Mouse (Mus musculus): ENCODE data around the gene Epb41l5. TPM values are rescaled to one million over a fixed set of nuclear protein-coding genes. Genes with fewer than 3 reads are reported as not detected.
A peak's percentile ranks its signal among the peaks of the same experiment; 100 is the strongest.

Gene Epb41l5
- polyA plus RNA-seq, 1 experiment from 2014 or later, result 12.4 TPM

GRCm38 (mm10) chr1:119532165-119532564 lies 116.6 kb downstream of the Epb41l5 start:
- no peak overlapping the region for H3K4me3 ChIP-seq (replicated peaks)
- H3K4me1 ChIP-seq (replicated peaks), result no peaks in the 10 kb centered on the region
- H3K36me3 ChIP-seq, result peaks cover 27% of the 10 kb centered on the region
- no peak overlapping the region for H3K27ac ChIP-seq
- H3K9ac ChIP-seq (replicated peaks), result no peak overlapping the region
- H3K27me3 ChIP-seq, result no peaks in the 10 kb centered on the region
- H3K4me2 ChIP-seq, result no peak overlapping the region
- peaks cover 15% of the 10 kb centered on the region; the same call in 1 of the 2 replicates for H3K9me3 ChIP-seq
- peak; percentile 75 for ATAC-seq (ENCODE audit: insufficient number of reproducible peaks, insufficient read depth, low FRiP score, low TSS enrichment, low read depth)
- WGBS, result 92% methylated on average over 6 of the region's 6 CpGs

DNA sequence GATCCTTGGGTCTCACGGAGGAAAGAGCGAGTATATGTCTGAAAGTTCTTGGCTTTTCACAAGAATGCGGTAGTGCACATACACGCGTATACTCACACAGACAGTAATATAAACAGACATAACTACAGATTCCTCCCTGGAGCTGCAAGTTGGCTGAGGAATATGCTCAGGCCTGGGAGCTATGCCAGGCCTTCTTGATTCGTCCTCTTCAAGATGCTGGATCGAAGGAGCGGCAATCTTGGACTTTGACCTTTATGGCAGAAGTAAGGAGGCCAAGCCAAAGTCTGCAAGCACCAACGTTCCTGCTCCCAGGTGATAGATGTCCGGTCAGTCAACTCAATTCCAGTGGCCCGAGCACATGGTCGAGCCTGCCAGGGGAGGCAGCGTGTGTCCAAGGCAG lies 117.9 kb downstream of the Epb41l5 start:
- no peak for ATAC-seq (ENCODE audit: insufficient number of reproducible peaks, insufficient read depth, low FRiP score, low TSS enrichment, low read depth)
- peaks cover 32% of the 10 kb centered on the region for H3K36me3 ChIP-seq
- 93% methylated on average over 13 of the region's 13 CpGs for WGBS
- no peak overlapping the region for H3K4me3 ChIP-seq (replicated peaks)
- no peak overlapping the region for H3K27ac ChIP-seq
- no peaks in the 10 kb centered on the region for H3K27me3 ChIP-seq
- H3K9ac ChIP-seq (replicated peaks), result no peak overlapping the region
- H3K4me1 ChIP-seq (replicated peaks), result peaks cover 9% of the 10 kb centered on the region
- H3K9me3 ChIP-seq, result peaks cover 22% of the 10 kb centered on the region; the same call in 1 of the 2 replicates
- no peak overlapping the region for H3K4me2 ChIP-seq

- peak within 1 kb of the TSS; percentile 77 for H3K9ac ChIP-seq (replicated peaks)
- peak; percentile 95 for ATAC-seq (ENCODE audit: insufficient number of reproducible peaks, insufficient read depth, low FRiP score, low TSS enrichment, low read depth)
- H3K27ac ChIP-seq, result peak within 1 kb of the TSS; percentile 81
Observed at GRCm38 (mm10) chr1:119525689-119526591, 122.9 kb downstream of the Epb41l5 start, which contains the start of gene Tmem185b. Gene Tmem185b (plus strand): TSS chr1:119526160.

GRCm38 (mm10) chr1:119525004-119525444 lies 123.8 kb downstream of the Epb41l5 start:
- peaks cover 22% of the 10 kb centered on the region; the same call in 1 of the 2 replicates for H3K9me3 ChIP-seq
- H3K27me3 ChIP-seq, result no peaks in the 10 kb centered on the region
- peaks cover 32% of the 10 kb centered on the region for H3K36me3 ChIP-seq
- H3K4me1 ChIP-seq (replicated peaks), result peaks cover 20% of the 10 kb centered on the region
- WGBS, result 27% methylated on average over 5 of the region's 5 CpGs
- ATAC-seq (ENCODE audit: insufficient number of reproducible peaks, insufficient read depth, low FRiP score, low TSS enrichment, low read depth), result no peak
- peak overlapping the region; percentile 54; the same call in 1 of the 2 replicates for H3K27ac ChIP-seq
- peak overlapping the region; percentile 60 for H3K4me3 ChIP-seq (replicated peaks)
- peak overlapping the region; percentile 87 for H3K4me2 ChIP-seq
- peak overlapping the region; percentile 77 for H3K9ac ChIP-seq (replicated peaks)

More at GRCm38 (mm10) chr1:119525689-119526591, 122.9 kb downstream of the Epb41l5 start, which contains the start of gene Tmem185b:
- H3K4me3 ChIP-seq (replicated peaks), result peak within 1 kb of the TSS; percentile 60
- peaks cover 20% of the 10 kb centered on the region for H3K4me1 ChIP-seq (replicated peaks)
- H3K9me3 ChIP-seq, result peaks cover 22% of the 10 kb centered on the region; the same call in 1 of the 2 replicates
- no peaks in the 10 kb centered on the region for H3K27me3 ChIP-seq
- peak within 1 kb of the TSS; percentile 87 for H3K4me2 ChIP-seq
- 1% methylated on average over 78 of the region's 82 CpGs for WGBS
- peaks cover 32% of the 10 kb centered on the region for H3K36me3 ChIP-seq

DNA sequence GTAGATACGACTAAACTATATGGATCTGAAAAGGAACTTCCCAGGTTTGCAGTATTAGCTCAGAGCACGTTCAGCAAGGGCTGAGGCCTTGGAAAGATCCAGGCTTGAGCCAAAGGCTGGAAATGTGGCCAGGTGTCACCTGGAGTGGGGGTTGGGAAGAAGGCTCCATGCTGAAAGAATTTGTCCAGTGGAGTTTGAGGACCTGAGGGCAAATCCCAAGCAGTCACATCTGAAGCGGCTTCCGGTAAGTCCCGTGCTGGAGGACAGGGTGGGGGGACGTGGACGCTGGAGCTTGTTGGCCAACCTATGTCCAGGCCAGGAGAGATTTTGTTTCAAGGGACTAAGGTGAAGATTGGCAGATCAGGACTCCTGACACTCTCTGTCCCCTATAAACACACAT lies 125.0 kb downstream of the Epb41l5 start:
- Histone ChIP-seq H3K4me1 (replicated peaks) (peaks cover 20% of the 10 kb centered on the region), H3K27me3 (no peaks in the 10 kb centered on the region), H3K4me2 (no peak overlapping the region), H3K9me3 (peaks cover 18% of the 10 kb centered on the region; the same call in 1 of the 2 replicates), H3K36me3 (peaks cover 22% of the 10 kb centered on the region), H3K27ac (no peak overlapping the region), H3K4me3 (replicated peaks) (no peak overlapping the region), H3K9ac (replicated peaks) (no peak overlapping the region)
- no peak for ATAC-seq (ENCODE audit: insufficient number of reproducible peaks, insufficient read depth, low FRiP score, low TSS enrichment, low read depth)
- WGBS, result 88% methylated on average over 7 of the region's 7 CpGs

DNA sequence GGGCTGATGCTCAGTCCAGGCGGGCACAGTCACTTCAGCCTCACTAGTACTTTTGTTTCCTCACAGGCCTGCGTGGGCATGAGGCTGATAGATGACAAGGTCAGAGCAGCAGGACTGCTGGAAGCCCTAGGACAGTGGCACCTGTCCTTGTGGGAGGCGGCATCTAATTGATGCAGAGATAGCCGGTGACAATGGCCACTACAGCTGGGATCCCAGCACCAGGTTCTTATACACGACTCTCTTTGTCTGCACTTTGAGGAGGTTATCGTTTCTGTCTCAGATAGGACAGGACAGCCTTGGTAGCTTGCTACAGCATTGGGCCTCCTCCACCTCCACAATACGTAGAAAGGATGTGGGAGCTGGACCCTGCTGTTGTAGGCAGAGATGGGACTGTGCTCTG lies 125.4 kb downstream of the Epb41l5 start:
- Histone ChIP-seq H3K36me3 (peaks cover 17% of the 10 kb centered on the region), H3K4me2 (no peak overlapping the region), H3K9ac (replicated peaks) (no peak overlapping the region), H3K4me1 (replicated peaks) (peaks cover 20% of the 10 kb centered on the region), H3K9me3 (peaks cover 15% of the 10 kb centered on the region; the same call in 1 of the 2 replicates), H3K27ac (no peak overlapping the region), H3K27me3 (no peaks in the 10 kb centered on the region), H3K4me3 (replicated peaks) (no peak overlapping the region)
- ATAC-seq (ENCODE audit: insufficient number of reproducible peaks, insufficient read depth, low FRiP score, low TSS enrichment, low read depth), result no peak
- 85% methylated on average over 7 of the region's 7 CpGs for WGBS

GRCm38 (mm10) chr1:119522726-119523125 lies 126.1 kb downstream of the Epb41l5 start:
- WGBS, result 82% methylated on average over 4 of the region's 4 CpGs
- Histone ChIP-seq H3K27ac (no peak overlapping the region), H3K4me1 (replicated peaks) (peaks cover 20% of the 10 kb centered on the region), H3K27me3 (no peaks in the 10 kb centered on the region), H3K4me2 (no peak overlapping the region), H3K4me3 (replicated peaks) (no peak overlapping the region), H3K9me3 (peaks cover 13% of the 10 kb centered on the region; the same call in 1 of the 2 replicates), H3K9ac (replicated peaks) (no peak overlapping the region), H3K36me3 (peaks cover 11% of the 10 kb centered on the region)
- ATAC-seq (ENCODE audit: insufficient number of reproducible peaks, insufficient read depth, low FRiP score, low TSS enrichment, low read depth), result no peak

DNA sequence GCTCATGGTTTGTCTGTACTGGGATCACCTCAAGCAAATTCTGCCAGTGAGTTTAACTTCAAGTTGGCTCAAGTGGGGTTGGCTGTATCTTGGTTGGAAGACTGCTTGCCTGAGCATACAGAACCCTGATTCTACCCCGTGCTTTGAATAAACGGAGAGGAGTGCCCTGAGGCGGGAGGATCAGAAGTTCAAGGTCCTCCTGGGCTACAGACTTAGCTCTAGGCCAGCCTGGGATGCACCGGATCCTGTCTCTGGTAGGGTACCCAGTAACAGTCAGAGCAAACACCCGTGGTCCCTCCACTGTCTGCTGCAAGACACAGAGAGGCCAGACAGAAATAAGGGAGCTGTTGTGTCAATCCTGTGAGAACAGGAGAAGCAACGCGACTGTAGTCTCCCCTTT lies 127.1 kb downstream of the Epb41l5 start:
- Histone ChIP-seq H3K9ac (replicated peaks) (no peak overlapping the region), H3K4me2 (no peak overlapping the region), H3K36me3 (peaks cover under 1% of the 10 kb centered on the region; the same call in 1 of the 2 replicates), H3K4me1 (replicated peaks) (peaks cover 15% of the 10 kb centered on the region), H3K27ac (no peak overlapping the region), H3K9me3 (peaks cover 2% of the 10 kb centered on the region; the same call in 1 of the 2 replicates), H3K27me3 (no peaks in the 10 kb centered on the region), H3K4me3 (replicated peaks) (no peak overlapping the region)
- 85% methylated on average over 7 of the region's 7 CpGs for WGBS
- ATAC-seq (ENCODE audit: insufficient number of reproducible peaks, insufficient read depth, low FRiP score, low TSS enrichment, low read depth), result no peak

DNA sequence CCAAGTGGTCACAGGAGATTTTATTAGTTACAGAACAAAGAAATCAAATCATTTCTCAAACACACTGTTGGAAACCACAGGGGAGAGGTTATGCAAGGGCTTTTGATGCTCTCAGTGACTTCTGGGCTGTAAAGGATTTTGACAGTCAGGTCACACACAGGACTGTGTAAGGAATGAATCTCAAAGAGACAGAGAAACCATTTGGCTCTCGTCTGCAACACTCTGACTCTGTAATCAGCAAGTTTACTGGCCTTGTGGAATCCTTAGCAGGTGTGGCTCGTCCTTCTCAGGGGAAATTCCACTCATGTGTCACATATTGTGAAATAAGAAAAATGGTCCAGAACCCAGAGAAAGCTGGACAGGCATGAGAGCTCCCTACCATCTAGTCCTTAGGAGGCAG lies 127.8 kb downstream of the Epb41l5 start:
- no peak for ATAC-seq (ENCODE audit: insufficient number of reproducible peaks, insufficient read depth, low FRiP score, low TSS enrichment, low read depth)
- no peak overlapping the region for H3K4me3 ChIP-seq (replicated peaks)
- no peaks in the 10 kb centered on the region for H3K36me3 ChIP-seq
- no peak overlapping the region for H3K27ac ChIP-seq
- no peak overlapping the region for H3K9ac ChIP-seq (replicated peaks)
- 26% methylated on average over 2 of the region's 2 CpGs for WGBS
- no peaks in the 10 kb centered on the region for H3K9me3 ChIP-seq
- H3K27me3 ChIP-seq, result no peaks in the 10 kb centered on the region
- no peak overlapping the region for H3K4me2 ChIP-seq
- peaks cover 10% of the 10 kb centered on the region for H3K4me1 ChIP-seq (replicated peaks)

DNA sequence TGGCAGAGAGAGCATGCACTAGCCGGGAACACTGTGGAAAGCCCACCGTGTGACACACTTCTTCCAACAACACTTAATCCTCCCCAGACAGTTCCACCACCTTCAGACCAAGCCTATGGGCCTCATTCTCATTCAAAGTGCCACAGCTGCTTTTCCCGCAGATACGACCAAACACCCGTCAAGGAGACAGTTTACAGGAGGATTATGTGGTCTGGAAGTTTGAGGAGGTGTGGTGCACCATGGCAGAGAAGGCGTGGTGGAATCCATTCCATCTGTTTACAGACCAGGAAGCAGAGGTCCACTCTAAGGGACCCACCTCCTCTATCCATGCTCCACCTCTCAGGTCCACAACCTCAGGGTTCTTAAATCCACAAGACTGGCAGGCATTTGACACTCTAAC lies 129.5 kb downstream of the Epb41l5 start:
- 71% methylated on average over 6 of the region's 6 CpGs for WGBS
- ATAC-seq (ENCODE audit: insufficient number of reproducible peaks, insufficient read depth, low FRiP score, low TSS enrichment, low read depth), result no peak
- H3K36me3 ChIP-seq, result no peaks in the 10 kb centered on the region

GRCm38 (mm10) chr1:119518786-119519185 lies 130.0 kb downstream of the Epb41l5 start:
- no peaks in the 10 kb centered on the region for H3K27me3 ChIP-seq
- H3K27ac ChIP-seq, result no peak overlapping the region
- H3K4me1 ChIP-seq (replicated peaks), result no peaks in the 10 kb centered on the region
- no peak overlapping the region for H3K4me2 ChIP-seq
- H3K9me3 ChIP-seq, result no peaks in the 10 kb centered on the region
- no peak overlapping the region for H3K9ac ChIP-seq (replicated peaks)
- no peaks in the 10 kb centered on the region for H3K36me3 ChIP-seq
- ATAC-seq (ENCODE audit: insufficient number of reproducible peaks, insufficient read depth, low FRiP score, low TSS enrichment, low read depth), result no peak
- H3K4me3 ChIP-seq (replicated peaks), result no peak overlapping the region

More for the DNA sequence above, 129.5 kb downstream of the Epb41l5 start:
- no peak overlapping the region for H3K4me2 ChIP-seq
- no peak overlapping the region for H3K9ac ChIP-seq (replicated peaks)
- H3K9me3 ChIP-seq, result no peaks in the 10 kb centered on the region
- H3K4me3 ChIP-seq (replicated peaks), result no peak overlapping the region
- no peaks in the 10 kb centered on the region for H3K4me1 ChIP-seq (replicated peaks)
- H3K27ac ChIP-seq, result no peak overlapping the region
- H3K27me3 ChIP-seq, result no peaks in the 10 kb centered on the region
